Mouse (Mus musculus) naive thymus-derived CD4-positive, alpha-beta T cell, adult 2 months (primary cell): ENCODE data around the gene Fnip1.

Experiments
- DNase-seq: peaks from one replicate; pipeline ENCODE4 v3.0.0-alpha.2; 2011; ENCODE audit warnings: low read depth

The Fnip1 gene

DNA sequence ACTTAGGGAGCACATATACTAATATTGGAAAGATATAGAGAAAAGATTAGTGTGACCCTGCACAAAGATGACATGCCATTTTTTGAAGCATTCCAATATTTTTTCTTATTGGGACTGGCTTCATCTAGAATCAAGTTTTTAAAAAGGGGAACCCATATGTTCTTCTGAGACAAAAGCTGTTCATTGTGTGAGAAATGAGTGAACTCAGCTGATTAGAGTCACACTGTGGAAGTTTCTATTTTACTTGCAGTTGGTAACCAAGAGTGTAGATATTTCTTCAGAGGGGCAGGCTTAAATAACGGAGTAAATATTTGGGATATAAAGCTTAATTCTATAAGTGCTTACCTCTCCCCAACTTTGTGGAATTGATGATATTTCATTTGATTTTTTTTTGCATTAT, 20.2 kb downstream of the Fnip1 start:
- DNase-seq: no peak

DNA sequence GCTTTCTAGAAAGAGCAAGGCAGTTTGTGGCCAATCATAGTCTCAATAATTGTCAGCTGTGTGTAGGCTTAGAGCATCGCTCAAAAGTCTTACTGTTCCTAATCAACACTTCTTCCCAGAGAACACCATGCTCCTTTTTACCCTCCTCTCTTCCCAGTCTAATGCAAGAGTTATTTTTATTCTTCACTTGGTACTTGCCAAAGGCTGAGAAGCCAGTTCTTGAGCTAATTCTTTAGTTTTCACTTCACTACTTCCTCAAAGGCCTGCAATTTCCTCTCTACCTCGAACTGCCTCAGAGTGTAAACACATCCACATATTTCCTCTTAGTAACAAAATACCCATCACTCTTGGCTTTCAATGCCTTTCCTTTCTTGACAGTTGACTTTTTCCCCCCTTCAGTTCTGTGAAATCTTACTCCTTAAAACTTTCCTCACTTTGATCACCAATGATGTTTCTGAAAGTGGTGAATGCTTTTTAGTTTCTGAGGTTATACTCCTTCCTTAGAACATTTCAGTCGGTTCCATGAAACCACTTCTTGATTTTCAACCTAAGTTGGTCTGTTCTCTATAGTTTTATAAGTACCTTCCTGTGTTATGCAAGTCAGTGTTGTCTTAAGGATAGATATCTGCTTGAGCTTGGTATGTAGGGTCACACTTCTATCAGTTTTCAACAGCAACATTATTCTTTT, 26.7 kb downstream of the Fnip1 start:
- DNase-seq: peak; percentile 65

DNA sequence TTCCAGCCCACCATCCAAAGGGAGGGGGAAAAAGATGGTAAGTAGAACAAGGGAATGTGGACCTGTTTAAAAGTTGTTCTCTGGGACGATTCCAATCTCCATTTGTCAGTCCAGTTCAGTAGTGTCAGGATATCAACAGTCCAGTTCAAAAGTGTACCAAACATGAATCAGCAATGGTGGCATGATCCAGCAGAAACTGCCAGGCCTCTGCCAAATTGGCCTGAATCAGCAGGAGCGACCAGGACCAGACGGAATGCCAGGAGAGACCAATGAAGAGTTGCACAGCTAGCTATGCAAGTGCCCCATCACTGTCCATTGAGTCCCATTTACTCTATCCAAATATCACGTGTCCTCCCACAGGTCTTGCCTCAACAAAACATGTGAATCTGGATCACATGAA, 34.2 kb downstream of the Fnip1 start:
- no peak for DNase-seq

DNA sequence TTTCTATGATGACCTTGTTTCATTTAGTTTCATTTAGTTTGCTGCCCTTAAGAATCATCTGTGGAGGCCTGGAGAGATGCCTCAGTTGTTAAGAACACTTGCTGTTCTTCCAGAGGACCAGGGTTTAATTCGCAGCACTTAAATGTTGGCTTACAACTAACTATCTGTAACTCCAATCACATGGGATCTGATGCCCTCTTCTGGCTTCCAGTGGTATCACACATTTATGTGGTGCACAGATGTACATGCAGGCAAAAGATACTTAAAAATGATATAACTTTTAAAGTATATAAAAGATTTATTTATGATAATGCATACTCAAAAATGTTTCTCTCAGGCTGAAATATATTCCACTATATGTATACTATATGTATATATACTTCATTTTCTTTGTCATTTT, 40.4 kb downstream of the Fnip1 start:
- DNase-seq: peak; percentile 76

DNA sequence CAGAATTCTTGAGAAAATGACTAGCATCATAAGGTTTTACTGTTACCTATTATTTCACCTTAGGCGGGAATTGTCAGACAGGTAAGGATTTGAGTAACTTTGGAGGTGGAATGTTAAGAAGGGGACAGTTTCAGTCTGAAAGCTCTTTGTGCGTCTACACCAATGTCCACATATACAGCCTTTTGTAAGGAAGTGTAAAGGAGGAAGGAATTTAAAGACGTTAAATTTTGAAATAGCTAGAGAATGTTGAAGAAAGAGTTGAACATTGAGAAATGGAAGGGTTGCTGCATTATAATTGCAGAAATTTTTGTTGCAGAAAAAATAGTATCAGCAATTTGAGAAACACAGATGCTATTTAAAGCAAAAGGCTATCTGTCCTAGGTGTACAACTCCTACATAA, 48.0 kb downstream of the Fnip1 start:
- DNase-seq: no peak

DNA sequence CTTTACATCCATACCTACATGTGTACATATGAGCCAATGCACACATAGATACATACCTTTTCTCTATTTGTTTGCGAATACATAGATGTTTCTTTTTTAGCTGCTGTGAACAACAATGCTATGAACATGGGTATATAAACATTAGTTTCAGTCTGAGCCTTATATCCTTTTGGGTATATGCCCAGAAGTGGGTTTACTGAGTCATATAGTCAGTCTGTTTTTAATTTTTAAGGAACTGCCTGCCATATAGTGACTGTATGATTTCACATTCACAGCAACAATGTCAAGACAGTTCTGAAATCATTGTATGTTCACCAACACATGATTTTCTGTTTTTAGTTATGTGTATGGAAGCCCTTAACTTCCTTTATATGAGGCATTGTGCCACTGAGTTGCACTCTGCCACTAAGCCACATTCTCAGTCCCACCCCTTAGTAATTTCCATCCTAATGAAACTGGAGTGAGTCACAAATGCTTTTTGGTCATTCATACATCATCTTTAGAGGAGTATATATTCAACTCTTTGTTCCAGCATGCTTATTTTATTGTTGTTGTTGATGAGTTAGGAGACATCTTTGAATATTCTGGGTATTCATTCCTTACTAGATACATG, 54.1 kb downstream of the Fnip1 start:
- no peak for DNase-seq

DNA sequence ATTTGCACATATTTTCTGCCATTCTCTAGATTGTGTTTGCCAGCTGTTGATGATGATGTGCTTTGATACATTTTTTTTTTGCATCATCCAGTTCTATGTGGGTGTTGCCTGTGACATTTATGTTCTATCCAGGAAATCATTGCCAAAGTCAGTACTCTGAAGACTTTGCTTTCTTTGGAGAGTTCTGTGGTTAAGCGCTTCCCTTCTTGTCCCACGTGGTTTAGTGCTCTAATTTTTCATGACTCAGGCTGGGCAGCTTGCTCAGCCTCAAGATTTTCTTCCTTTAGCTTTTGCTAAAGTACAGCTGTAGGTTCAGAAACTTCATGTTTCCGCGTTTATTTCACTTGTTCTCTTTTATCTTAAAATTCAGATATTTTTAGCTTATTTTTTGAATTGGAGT, 54.6 kb downstream of the Fnip1 start:
- peak; percentile 70 for DNase-seq

DNA sequence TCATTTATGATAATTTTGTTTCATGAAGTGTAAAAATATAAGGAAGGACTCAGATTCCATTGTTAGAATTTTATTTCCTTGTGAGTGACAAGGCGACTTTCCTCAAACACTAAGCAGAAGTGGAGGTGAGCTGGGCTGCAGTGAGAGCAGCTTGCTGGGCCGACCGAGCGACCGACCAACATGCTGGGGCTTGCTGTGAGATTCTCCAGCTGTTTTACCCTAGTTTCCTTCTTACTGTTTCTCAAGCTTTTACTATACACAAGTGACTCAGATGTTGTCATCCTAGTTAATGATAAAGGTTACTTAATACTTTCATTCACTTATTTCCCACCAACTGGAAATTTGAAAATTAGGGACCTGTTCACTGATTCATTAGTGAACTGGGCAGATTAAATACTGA, 61.8 kb downstream of the Fnip1 start:
- no peak for DNase-seq

DNA sequence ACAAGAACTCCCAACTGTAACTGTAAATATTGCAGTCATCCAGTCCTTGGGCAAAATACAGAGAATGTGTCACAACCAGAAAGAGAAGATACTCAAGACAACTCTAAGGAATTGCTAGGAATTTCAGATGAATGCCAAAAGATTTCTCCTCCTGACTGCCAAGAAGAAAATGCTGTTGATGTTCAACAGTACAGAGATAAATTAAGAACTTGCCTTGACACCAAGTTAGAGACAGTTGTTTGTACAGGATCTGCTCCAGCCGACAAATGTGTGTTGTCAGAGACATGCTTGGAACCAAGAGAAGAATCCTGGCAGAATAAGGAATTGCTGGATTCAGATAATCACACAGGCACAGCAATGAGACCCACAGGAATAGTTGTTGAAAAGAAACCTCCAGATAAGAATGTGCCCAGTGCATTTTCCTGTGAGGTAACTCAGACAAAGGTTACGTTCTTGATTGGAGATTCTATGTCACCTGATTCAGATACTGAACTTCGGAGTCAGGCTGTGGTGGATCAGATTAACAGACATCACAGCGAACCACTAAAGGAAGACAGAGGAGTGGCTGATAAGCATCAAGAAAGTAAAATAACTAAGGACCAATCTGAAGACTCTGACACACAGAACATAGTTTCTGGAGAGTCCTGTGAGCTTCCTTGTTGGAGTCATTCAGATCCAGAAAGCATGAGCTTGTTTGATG, 64.7 kb downstream of the Fnip1 start:
- peak; percentile 53 for DNase-seq

DNA sequence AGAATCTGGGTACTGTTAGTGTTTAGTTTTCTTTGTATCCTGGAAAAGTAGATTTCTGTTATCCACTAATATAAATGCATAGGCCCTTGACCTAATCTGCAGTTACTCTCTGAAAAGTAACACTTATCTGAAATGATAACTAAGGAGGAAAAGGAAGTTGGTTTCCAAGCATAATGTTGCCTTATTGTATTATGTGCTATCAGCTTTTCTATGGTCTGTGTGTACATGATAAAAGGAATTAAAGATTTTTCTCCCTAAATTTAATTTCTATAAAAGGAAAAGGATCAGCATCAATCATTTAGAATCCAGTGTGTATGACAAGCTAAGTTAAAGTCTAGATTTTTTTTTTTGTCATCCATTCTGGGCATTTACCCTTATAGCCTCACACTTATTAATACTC, 75.6 kb downstream of the Fnip1 start:
- DNase-seq: no peak

DNA sequence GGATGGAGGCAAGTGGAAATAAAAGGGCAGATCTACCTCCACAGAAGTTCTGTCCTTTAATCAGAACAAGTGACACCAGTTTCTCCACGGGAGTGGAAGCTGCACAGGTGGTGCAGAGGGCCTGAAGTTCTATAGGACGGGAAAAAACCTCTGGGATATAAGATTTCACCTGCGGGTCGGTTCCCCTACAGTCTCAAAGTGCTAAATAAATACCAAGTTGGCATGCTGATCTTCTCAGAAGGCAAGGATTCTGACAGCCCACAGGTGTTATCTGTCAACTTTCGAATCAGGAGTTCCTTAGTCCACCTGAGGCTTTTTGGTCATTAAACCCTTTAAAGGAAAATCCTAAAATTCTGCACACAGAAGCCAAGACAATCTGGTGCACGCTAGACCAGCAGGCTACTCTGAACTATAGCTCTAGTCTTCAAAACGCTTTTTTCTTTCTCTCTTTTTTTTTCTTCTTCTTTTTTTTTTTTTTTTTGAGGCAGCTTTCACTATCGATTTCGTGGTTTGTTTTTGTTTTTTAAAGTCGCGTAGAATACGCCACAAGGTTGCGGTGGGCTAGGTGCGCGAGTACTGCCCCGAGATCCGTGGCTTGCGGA, 84.0 kb downstream of the Fnip1 start:
- no peak for DNase-seq

DNA sequence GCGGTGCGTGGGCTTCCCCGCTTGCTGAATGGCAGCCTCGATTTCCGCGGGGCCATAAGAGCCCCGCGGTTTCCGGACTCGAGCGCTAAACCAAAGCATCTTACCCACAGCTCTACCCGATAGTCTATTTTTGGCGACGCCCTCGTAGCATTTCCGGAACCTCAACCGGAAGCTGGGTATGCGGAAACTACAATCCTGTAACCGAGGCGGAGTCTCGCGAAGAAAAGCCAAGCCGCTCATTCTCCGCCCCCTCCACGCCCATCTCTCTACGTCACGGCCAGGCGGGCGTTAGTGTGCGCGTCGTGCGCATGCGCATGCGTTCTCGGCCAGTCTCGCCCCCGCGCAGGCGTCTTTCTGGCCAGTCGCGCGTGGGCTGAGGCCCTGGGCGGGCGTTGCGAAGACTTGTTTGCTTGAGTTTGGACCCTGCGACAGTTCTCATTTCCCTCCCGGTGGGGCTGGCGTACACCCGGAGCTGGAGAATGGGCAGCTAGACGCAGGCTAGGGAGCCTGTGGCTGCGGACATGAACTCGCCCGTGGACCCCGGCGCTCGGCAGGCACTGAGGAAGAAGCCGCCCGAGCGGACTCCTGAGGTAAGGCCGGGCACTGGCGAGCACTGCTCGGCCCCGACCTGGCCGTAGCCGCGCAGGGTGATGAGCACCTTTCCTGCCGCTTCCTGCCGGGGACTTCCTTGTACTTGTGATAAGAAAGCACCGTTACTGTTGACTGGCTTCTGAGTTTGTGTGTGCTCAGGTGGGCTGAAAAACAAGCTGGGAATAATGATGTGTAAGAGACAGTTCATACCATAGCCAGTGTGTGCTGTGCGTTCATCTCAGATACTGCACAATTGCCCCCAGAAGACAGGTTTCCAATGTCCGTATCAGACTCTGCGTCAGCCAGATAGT, 84.8 kb downstream of the Fnip1 start, which contains the start of gene Rapgef6:
TSS of gene Rapgef6 (plus strand) at position 319 of the 902 bp plus-strand sequence.
- peak; percentile 100 for DNase-seq

DNA sequence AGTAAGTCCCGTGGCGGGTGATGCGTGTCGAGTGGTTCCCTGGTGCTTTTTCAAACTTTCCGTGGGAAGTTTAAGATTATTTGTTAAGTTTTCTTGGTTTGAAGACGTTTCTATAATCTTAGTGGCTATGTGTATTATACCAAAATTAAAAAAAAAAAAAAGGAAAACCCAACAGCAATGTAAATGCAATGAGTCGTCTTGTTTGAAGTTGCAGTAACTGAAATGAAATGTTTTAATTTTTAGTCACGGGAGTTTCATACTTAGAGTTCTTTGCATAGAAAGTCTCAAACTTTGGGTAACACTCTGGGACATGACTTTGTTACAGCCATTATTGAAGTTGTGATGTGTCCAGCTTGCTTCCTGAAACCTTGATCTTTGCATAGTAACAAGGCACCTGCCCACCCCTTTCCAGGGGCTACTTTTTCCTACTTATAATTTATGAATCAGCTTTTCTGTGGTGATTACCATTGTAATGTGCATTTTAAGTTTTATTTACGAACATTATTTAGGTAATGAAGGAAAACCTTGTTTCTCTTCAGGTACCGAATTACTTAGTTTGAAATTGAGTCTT, 85.5 kb downstream of the Fnip1 start:
- no peak for DNase-seq

DNA sequence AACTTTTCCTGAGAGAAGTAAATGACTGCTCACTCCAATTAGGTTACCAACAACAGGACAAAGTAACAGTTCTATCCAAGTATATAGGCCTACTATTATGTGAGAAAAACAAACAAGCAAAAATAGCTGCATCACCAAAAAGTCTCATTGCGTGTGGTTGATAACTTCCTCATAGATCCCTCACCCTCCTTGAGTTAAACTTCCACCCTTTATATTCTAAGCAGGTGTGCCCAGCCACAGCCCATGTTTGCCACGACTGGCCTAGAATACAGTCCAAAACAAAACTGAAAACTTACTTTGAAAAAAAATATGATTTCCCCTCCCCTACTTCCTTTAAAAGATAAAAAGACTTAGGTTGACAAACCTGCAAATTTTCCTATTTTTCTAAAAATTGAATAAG, 90.0 kb downstream of the Fnip1 start:
- peak; percentile 38 for DNase-seq

DNA sequence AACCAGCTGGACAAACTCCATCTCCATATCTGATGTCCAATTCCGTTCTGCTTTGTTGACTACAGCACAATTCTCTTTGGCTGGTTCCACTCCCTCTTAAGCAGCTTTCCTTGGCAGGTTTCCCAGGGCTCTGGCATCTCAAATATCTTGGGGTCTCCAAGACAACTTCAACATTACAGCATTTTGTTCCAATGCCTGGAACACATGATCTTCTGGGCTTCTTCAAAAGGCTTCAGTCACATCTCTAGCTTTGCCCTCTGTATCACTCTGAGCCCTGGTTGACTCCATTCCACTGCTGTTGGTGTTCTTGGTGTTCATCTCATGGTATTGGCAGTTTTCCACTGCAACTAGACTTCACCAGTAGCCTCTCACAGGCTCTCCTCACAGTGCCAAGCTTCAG, 92.4 kb downstream of the Fnip1 start:
- no peak for DNase-seq

DNA sequence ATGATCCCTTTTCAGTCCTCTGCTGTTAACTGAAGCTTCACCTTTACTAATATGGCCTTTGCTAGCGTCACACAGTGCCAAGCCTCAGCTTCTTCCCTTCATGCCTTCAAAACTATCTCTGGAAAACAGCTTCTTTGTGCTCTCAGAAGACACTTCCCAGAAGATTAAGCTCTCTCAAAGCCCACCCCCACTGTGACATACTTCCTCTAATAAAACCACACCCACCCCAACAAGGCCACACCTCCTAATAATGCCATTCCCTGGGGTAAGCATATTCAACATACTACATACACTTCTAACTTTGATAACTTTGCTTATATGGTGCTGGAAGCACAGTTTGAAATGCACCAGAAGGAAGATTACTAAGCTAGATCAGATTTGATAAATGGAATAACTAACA, 92.9 kb downstream of the Fnip1 start:
- peak; percentile 14 for DNase-seq

DNA sequence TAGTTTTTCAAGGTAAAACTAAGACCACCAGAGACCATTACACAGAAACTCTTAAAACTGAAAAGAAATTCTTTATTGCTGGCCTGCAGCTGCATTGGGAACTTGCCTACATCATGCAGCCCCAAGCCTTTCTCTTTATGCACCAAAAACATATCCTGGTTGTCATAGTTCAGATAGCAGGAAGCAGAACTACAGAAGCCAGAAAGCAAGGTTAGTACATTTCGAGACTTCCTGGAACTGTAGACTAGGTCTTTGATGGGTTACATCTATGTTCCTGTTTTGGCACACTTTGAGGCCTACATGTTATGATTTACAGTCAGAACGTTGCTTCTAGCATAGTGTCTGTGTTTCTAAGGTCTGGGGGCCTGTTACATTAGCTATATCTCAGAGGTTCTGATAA, 95.8 kb downstream of the Fnip1 start:
- DNase-seq: peak; percentile 82

DNA sequence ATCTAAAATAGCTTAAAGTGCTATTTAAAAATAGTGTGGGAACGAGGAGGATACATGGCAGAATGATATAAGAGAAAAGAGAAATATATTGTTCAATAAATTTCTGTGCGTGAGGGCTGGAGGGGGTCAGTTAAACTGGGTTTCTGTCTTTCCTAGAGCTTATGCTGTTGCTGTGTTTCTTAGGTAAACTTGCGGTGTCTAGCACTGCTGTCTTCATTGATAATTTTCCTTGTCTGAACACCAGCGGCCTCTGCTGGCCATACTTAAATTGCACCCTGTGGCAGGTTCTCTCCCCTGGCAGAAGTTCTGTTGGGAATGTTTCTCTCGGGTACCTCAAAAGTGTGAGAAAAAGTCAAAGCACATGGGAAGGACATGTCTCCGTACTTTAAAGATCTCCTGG, 96.9 kb downstream of the Fnip1 start:
- peak; percentile 88 for DNase-seq

DNA sequence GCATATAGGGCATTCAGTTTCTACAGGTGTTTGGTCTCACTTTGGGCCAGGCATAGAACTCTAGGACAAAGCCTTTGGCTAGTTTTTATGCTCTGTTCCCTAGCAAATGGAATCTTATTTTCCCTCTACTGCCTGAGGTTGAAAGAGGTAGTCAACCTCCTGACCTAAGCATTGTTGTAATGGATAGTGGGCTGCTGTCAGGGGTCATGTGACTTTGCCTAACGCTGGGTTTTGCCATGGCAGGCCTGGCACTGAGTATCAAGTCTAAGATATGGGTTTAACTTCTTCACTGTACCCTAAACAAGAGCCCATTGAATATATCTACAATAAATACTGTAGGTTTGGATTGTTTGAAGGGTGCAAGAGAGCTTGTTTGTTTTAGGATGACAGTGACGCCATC, 101.0 kb downstream of the Fnip1 start:
- DNase-seq: no peak

DNA sequence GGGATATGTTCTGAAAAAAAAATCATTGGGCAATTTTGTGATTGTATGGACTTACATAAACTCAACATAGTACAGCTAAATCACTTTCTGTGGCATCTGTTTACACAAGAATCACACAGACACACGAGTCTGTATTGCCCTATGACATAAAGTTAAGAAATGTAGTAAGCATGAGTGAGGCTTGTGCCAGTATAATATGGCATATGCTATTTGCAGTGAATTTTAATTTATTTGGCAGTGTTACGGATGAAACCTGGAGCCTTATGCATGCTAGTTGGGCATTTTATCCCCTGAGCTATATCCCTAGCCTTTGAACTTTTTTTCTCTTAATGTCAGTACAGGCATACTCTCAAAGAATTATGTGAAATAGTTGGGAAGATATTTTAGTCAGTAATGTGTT, 101.5 kb downstream of the Fnip1 start:
- DNase-seq: no peak

DNA sequence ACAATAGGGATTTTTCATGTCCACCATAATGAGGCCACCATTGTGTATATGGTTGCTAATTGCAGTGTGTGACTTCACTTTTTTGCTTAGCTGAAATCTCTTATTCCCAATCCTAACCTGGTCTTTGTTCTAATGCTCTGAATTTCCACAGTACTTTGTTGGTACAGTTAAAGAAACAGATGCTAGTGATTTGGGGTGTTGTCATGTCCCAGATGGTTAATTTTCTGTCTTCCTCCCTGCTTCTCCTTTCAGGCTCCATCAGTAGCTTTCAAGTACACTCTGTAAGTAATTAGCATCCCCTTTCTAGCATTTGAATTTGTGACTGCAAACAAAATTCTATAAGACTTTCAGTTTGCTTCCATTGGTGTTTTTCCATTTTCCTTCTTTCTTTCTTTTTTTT, 102.3 kb downstream of the Fnip1 start:
- DNase-seq: no peak

DNA sequence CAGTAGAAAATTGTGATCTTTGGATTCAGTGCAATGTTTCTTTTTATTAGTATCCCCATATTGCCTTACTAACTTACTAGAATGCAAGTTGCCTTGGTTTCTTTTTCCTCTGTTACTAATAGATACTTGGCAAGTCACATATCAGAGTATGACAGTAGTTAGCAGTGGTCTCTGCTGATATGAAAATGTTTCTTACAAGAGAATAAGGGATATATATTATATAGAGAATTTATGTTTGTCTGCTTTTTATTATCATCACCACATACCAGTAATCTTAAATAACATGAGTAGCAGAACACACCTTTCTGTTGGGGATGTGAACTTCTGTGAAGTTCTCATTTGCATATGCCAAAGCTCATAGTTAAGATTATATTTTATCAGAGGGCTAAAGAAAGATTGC, 104.4 kb downstream of the Fnip1 start:
- DNase-seq: no peak
